ENCODE assay signal across 9 mouse cellular contexts in genomic region chr19:46506372-46506717, GRCm38 (mm10). TPM values are rescaled to one million over a fixed set of nuclear protein-coding genes. Genes with fewer than 3 reads are reported as not detected.
DNase-seq lines count a peak whose midpoint lies in the region; ATAC-seq and TF ChIP-seq lines count a peak whose summit lies in the region.
"Had no signal": no experiment of that assay in that cellular context is flagged by ENCODE, and none has a peak within 500 bp of the region (broad histone marks: within the 10 kb centered on the region; RNA-seq: fewer than 3 reads in every experiment).

No protein-coding gene starts in this region.

- TF ChIP-seq POLR2A in liver, adult 2 months (IDR thresholded peaks at IDR 0.05; ENCODE audit: extremely low read depth, insufficient read depth, low read length), result no peak

- peak overlapping the region; percentile 62 for H3K4me2 ChIP-seq in intestine, embryonic 16.5 days (ENCODE audit: low read depth, low read length)
- peak overlapping the region; percentile 96 for H3K4me2 ChIP-seq in neural tube, embryonic 12.5 days (replicated peaks)

- H3K4me1 ChIP-seq in liver, adult 2 months (ENCODE audit: control insufficient read depth, insufficient read depth, low read length), result peaks cover 37% of the 10 kb centered on the region
- H3K4me1 ChIP-seq in forebrain, embryonic 10.5 days, result peaks cover 83% of the 10 kb centered on the region
- H3K4me1 ChIP-seq in intestine, embryonic 16.5 days (ENCODE audit: control insufficient read depth, insufficient read depth, low read length), result peaks cover 67% of the 10 kb centered on the region
- peaks cover 62% of the 10 kb centered on the region for H3K4me1 ChIP-seq in neural tube, embryonic 12.5 days

- H3K9me3 ChIP-seq in forebrain, embryonic 10.5 days, result no peaks in the 10 kb centered on the region
- no peaks in the 10 kb centered on the region for H3K9me3 ChIP-seq in intestine, embryonic 16.5 days (ENCODE audit: control insufficient read depth, low read length)
- no peaks in the 10 kb centered on the region for H3K9me3 ChIP-seq in neural tube, embryonic 12.5 days

- no peak overlapping the region for H3K4me3 ChIP-seq in liver, adult 2 months (ENCODE audit: insufficient read depth, low read depth, low read length)
- H3K4me3 ChIP-seq in forebrain, embryonic 10.5 days, result peak overlapping the region; percentile 96
- H3K4me3 ChIP-seq in intestine, embryonic 16.5 days (ENCODE audit: low read length), result no peak overlapping the region
- peak overlapping the region; percentile 99 for H3K4me3 ChIP-seq in neural tube, embryonic 12.5 days

- no peak for DNase-seq in liver, adult 2 months (ENCODE audit: extremely low read depth, low read depth, low spot score)
- DNase-seq in liver, result no peak
- no peak for DNase-seq in forebrain, embryonic 10.5 days (ENCODE audit: extremely low spot score, low spot score)
- no peak for DNase-seq in layer of hippocampus, adult 8-10 months (ENCODE audit: low spot score in 2 of 2)
- no peak for DNase-seq in urinary bladder, adult 18-20 months (ENCODE audit: low spot score in 2 of 2)
- DNase-seq: right cerebral cortex, adult 18-20 months had no signal

- H3K27ac ChIP-seq in liver, adult 2 months (replicated peaks; ENCODE audit: insufficient read depth, low read depth, low read length), result no peak overlapping the region
- peak overlapping the region; percentile 99 for H3K27ac ChIP-seq in forebrain, embryonic 10.5 days
- 0 out of 2 replicates have a peak overlapping the region, but pooled peaks have one; percentile 1 for H3K27ac ChIP-seq in intestine, embryonic 16.5 days (ENCODE audit: low read length)
- H3K27ac ChIP-seq in neural tube, embryonic 12.5 days, result peak overlapping the region; percentile 71; the same call in 1 of the 2 replicates

- H3K9ac ChIP-seq in liver, adult 2 months (ENCODE audit: low read depth, low read length), result peak overlapping the region; percentile 7; the same call in 1 of the 2 replicates
- peak overlapping the region; percentile 38; the same call in 1 of the 2 replicates for H3K9ac ChIP-seq in intestine, embryonic 16.5 days (ENCODE audit: low read depth, low read length)
- peak overlapping the region; percentile 59 for H3K9ac ChIP-seq in neural tube, embryonic 12.5 days

- WGBS in liver, adult 2 months, result 55% methylated on average over 3 of the region's 3 CpGs
- WGBS in forebrain, embryonic 10.5 days, result 61% methylated on average over 3 of the region's 3 CpGs
- WGBS in intestine, embryonic 16.5 days, result 58% methylated on average over 3 of the region's 3 CpGs
- 68% methylated on average over 3 of the region's 3 CpGs for WGBS in neural tube, embryonic 12.5 days

- ATAC-seq in intestine, embryonic 16.5 days, result no peak
- ATAC-seq in neural tube, embryonic 12.5 days (ENCODE audit: low FRiP score, low read depth), result no peak
- ATAC-seq in activated CD4-positive, CD25-positive, alpha-beta regulatory T cell, adult 4 months, result no peak

- H3K36me3 ChIP-seq in liver, adult 2 months (ENCODE audit: control insufficient read depth, insufficient read depth, low read length), result peaks cover 4% of the 10 kb centered on the region; the same call in 1 of the 2 replicates
- H3K36me3 ChIP-seq in forebrain, embryonic 10.5 days (replicated peaks), result peaks cover 70% of the 10 kb centered on the region
- peaks cover 9% of the 10 kb centered on the region; the same call in 1 of the 2 replicates for H3K36me3 ChIP-seq in intestine, embryonic 16.5 days (ENCODE audit: control insufficient read depth, insufficient read depth, low read length)
- peaks cover 42% of the 10 kb centered on the region for H3K36me3 ChIP-seq in neural tube, embryonic 12.5 days

- no peak for TF ChIP-seq CTCF in liver, adult 2 months (IDR thresholded peaks at IDR 0.05; ENCODE audit: low read depth, low read length)

- no peaks in the 10 kb centered on the region for H3K27me3 ChIP-seq in liver, adult 2 months (ENCODE audit: control insufficient read depth, insufficient read depth, low read length)
- no peaks in the 10 kb centered on the region for H3K27me3 ChIP-seq in forebrain, embryonic 10.5 days (ENCODE audit: poor library complexity, severe bottlenecking)
- no peaks in the 10 kb centered on the region for H3K27me3 ChIP-seq in intestine, embryonic 16.5 days (replicated peaks; ENCODE audit: control insufficient read depth, insufficient read depth, low read length)
- no peaks in the 10 kb centered on the region for H3K27me3 ChIP-seq in neural tube, embryonic 12.5 days (replicated peaks)

- peaks cover 60% of the 10 kb centered on the region for H3K79me2 ChIP-seq in liver, adult 2 months (ENCODE audit: control insufficient read depth, insufficient read depth, low read length)

RNA-seq across cellular contexts. Expression of gene Trim8, which starts 4.8 kb away (rescaled TPM):
- total RNA-seq in liver, adult 2 months (2014; rRNA removed), result 7.3 and 9.9 TPM in 2 replicates
- 17.7 and 20.0 TPM in 2 replicates for polyA plus RNA-seq in liver, adult 2 months (2012; rRNA removed)
- polyA plus RNA-seq in forebrain, embryonic 10.5 days (2016; fragmentation: Nextera tagmentation; extraction: Ambion mirVana), result 16.6 and 19.3 TPM in 2 replicates
- 10.1 and 13.7 TPM in 2 replicates for polyA plus RNA-seq in intestine, embryonic 16.5 days (2015; fragmentation: Nextera tagmentation; extraction: Ambion mirVana)
- 39.1 and 43.0 TPM in 2 replicates for polyA plus RNA-seq in neural tube, embryonic 12.5 days (2016; fragmentation: Nextera tagmentation; extraction: Ambion mirVana)
- polyA plus RNA-seq in activated CD4-positive, CD25-positive, alpha-beta regulatory T cell, adult 4 months (2017; shearing (Covaris generic)), result 10 to 100 TPM; 15.8 to 21.3 TPM
- 10 to 100 TPM; 91.0 to 98.4 (median 93.7) TPM for total RNA-seq in layer of hippocampus, adult 8-10 months (2022)

Comparison
In these comparisons a context has a peak if more than half of its experiments do, and no peak if none do; other contexts are left out.
1. H3K4me3 ChIP-seq: peak in forebrain, embryonic 10.5 days (single experiment) and neural tube, embryonic 12.5 days (single experiment); none in liver, adult 2 months (single experiment) and intestine, embryonic 16.5 days (single experiment).
2. H3K9ac ChIP-seq: peak in every context shown above with its lines; median percentile 59 in neural tube, embryonic 12.5 days; 38 in intestine, embryonic 16.5 days; 7 in liver, adult 2 months.